Mouse (Mus musculus) thymus, adult 2 months (tissue): ENCODE measurements at regions not wholly inside any gene's neighbourhood (a gene's known extent, or its start where the extent isn't known, plus 50 kb on each side); places are given as distances from the start of the nearest gene placed in this dataset.

Experiments used
- DNase-seq: peaks from one replicate; pipeline ENCODE4 v3.0.0; 2021
- H3K27ac ChIP-seq: fragments of 200-500 bp; 2 replicates; pipeline ENCODE4 v1.5.1; 2012; ENCODE audit warnings: low read length, control low read depth; ENCODE audit not compliant: control insufficient read depth, insufficient read depth
- H3K27me3 ChIP-seq: fragments of 200-500 bp; 2 replicates; pipeline ENCODE4 v1.6.1; 2012; ENCODE audit warnings: mild to moderate bottlenecking, low read length, moderate library complexity, mixed read lengths; ENCODE audit not compliant: control insufficient read depth, insufficient read depth
- H3K36me3 ChIP-seq: fragments of 200-500 bp; 2 replicates; pipeline ENCODE4 v1.6.1; 2012; ENCODE audit warnings: mild to moderate bottlenecking, low read length, moderate library complexity; ENCODE audit not compliant: control insufficient read depth, insufficient read depth
- H3K4me1 ChIP-seq: fragments of 200-500 bp; replicated peaks from 2 replicates; pipeline ENCODE4 v1.6.1; 2012; ENCODE audit warnings: low read length; ENCODE audit not compliant: control insufficient read depth, insufficient read depth
- H3K4me3 ChIP-seq: fragments of 200-500 bp; 2 replicates; pipeline ENCODE4 v1.5.1; 2012; ENCODE audit warnings: mild to moderate bottlenecking, low read length, control low read depth, moderate library complexity; ENCODE audit not compliant: control insufficient read depth, insufficient read depth
- CTCF ChIP-seq: fragments of 200-500 bp; IDR thresholded peaks from 2 replicates; pipeline ENCODE4 v1.5.1; 2012; ENCODE audit warnings: mild to moderate bottlenecking, control low read depth, low read length, moderate library complexity, borderline replicate concordance; ENCODE audit not compliant: control insufficient read depth, poor library complexity, insufficient read depth; ENCODE audit errors: extremely low read depth
- POLR2A ChIP-seq: fragments of 200-500 bp; IDR thresholded peaks from 2 replicates; pipeline ENCODE4 v1.6.1; 2012; ENCODE audit warnings: mild to moderate bottlenecking, low read length, control low read depth, moderate library complexity; ENCODE audit not compliant: control insufficient read depth, poor library complexity, insufficient read depth; ENCODE audit errors: extremely low read depth
- WGBS: fragments of 180-500 bp; shearing (Covaris S2); methylation state at CpG from one replicate; pipeline ENCODE4 v1.1.7; 2018; 5-methylcytosine and 5-hydroxymethylcytosine counted together

GRCm38 (mm10) chr13:48015296-48015695 lies 245.7 kb upstream of the Id4 start:
- no peaks in the 10 kb centered on the region for H3K27me3 ChIP-seq
- TF ChIP-seq POLR2A (no peak), CTCF (no peak)
- H3K27ac ChIP-seq, result no peak overlapping the region
- no peaks in the 10 kb centered on the region for H3K36me3 ChIP-seq
- H3K4me1 ChIP-seq, result no peaks in the 10 kb centered on the region
- H3K4me3 ChIP-seq, result no peak overlapping the region
- DNase-seq, result no peak
- 92% methylated on average over 4 of the region's 4 CpGs for WGBS

DNA sequence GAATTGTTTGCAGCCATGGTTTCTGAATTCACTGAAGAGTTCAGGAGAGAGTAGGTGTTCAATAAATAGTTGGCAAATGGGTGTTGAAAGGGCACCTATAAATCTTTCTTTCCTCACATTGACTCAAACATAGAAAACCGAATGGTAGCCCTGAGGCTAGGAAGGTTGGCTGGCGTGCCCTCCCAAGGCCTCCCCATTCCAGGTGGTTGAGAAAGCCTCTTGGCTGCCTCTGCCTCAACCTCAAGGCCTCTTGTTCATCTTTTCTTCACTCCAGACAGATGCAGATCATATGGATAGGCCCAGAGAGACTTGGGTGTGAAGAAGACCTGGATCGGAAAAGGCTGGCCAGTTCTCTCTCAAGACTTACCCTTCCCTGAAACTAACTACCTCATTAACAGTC lies 245.0 kb upstream of the Id4 start:
- no peaks in the 10 kb centered on the region for H3K4me1 ChIP-seq
- H3K36me3 ChIP-seq, result no peaks in the 10 kb centered on the region
- 85% methylated on average over 3 of the region's 3 CpGs for WGBS
- H3K4me3 ChIP-seq, result no peak overlapping the region
- no peak overlapping the region for H3K27ac ChIP-seq
- no peak for TF ChIP-seq POLR2A
- no peak for TF ChIP-seq CTCF
- DNase-seq, result no peak
- H3K27me3 ChIP-seq, result no peaks in the 10 kb centered on the region

GRCm38 (mm10) chr13:48016606-48017005 lies 244.4 kb upstream of the Id4 start:
- no peaks in the 10 kb centered on the region for H3K36me3 ChIP-seq
- 93% methylated on average over 6 of the region's 6 CpGs for WGBS
- H3K4me1 ChIP-seq, result no peaks in the 10 kb centered on the region
- no peak overlapping the region for H3K4me3 ChIP-seq
- DNase-seq, result no peak
- H3K27me3 ChIP-seq, result no peaks in the 10 kb centered on the region
- no peak overlapping the region for H3K27ac ChIP-seq
- TF ChIP-seq CTCF, result no peak
- TF ChIP-seq POLR2A, result no peak

GRCm38 (mm10) chr13:48017649-48018048 lies 243.4 kb upstream of the Id4 start:
- TF ChIP-seq POLR2A (no peak), CTCF (no peak)
- DNase-seq, result no peak
- Histone ChIP-seq H3K4me1 (no peaks in the 10 kb centered on the region), H3K4me3 (no peak overlapping the region), H3K27me3 (no peaks in the 10 kb centered on the region), H3K36me3 (no peaks in the 10 kb centered on the region), H3K27ac (no peak overlapping the region)
- WGBS, result 88% methylated on average over 8 of the region's 8 CpGs

- TF ChIP-seq CTCF, result no peak
- no peak for TF ChIP-seq POLR2A
- 79% methylated on average over 5 of the region's 5 CpGs for WGBS
- Histone ChIP-seq H3K4me3 (no peak overlapping the region), H3K27ac (no peak overlapping the region; the same call in 1 of the 2 replicates), H3K4me1 (no peaks in the 10 kb centered on the region), H3K27me3 (no peaks in the 10 kb centered on the region), H3K36me3 (no peaks in the 10 kb centered on the region)
- DNase-seq, result no peak
Measured at GRCm38 (mm10) chr13:48018606-48019005, 242.4 kb upstream of the Id4 start.

DNA sequence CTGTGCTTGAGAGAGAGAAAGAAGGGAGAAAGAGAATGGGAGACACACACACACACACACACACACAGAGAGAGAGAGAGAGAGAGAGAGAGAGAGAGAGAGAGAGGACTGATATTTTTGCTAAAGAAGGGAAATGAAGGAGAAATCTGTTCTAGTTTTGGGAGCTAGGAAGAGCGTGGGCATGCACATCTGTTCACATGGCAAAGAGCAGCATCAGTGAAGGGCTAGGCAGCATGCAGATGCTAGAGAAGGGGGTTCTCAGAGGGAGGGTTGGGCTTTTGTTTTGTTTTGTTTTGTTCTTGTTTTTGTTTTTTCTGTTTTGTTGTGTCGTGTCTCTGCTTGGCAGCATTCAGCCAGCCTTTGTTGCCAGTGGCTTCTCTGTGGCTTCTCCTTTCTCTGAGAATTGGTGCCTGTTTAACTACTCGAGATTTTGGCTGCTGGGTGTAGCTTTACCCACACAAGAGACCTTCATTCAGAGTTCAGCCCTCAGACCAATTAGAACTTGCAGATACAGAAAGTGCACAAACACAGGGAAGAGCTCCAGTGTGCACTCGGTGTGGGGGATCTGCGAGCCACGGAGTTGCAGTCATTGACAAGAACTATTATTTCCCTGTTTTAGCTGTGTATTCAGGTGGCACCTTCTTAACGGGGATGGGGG lies 237.9 kb upstream of the Id4 start:
- no peaks in the 10 kb centered on the region for H3K4me1 ChIP-seq
- WGBS, result 85% methylated on average over 7 of the region's 7 CpGs
- no peak overlapping the region for H3K4me3 ChIP-seq
- no peak overlapping the region for H3K27ac ChIP-seq
- DNase-seq, result no peak
- no peaks in the 10 kb centered on the region for H3K36me3 ChIP-seq
- TF ChIP-seq POLR2A (no peak), CTCF (no peak)
- H3K27me3 ChIP-seq, result no peaks in the 10 kb centered on the region
